In genomic region chr14:10655842-10656241, GRCm38 (mm10) we compare ENCODE assay signal across 15 mouse cellular contexts.
DNase-seq lines count a peak whose midpoint lies in the region; ATAC-seq lines count a peak whose summit lies in the region.
"Had no signal": no experiment of that assay in that cellular context is flagged by ENCODE, and none has a peak within 500 bp of the region (broad histone marks: within the 10 kb centered on the region; RNA-seq: fewer than 3 reads in every experiment).

No protein-coding gene starts in this region.

- H3K4me3 ChIP-seq in neural tube, embryonic 11.5 days (ENCODE audit: low read depth, low read length): no peak overlapping the region
- H3K4me3 ChIP-seq: neural tube, embryonic 15.5 days had no signal

- H3K4me2 ChIP-seq in neural tube, embryonic 11.5 days (ENCODE audit: low read depth): no peak overlapping the region
- H3K4me2 ChIP-seq: midbrain, embryonic 11.5 days; neural tube, embryonic 15.5 days had no signal

- H3K27me3 ChIP-seq in neural tube, embryonic 11.5 days (ENCODE audit: control insufficient read depth, insufficient read depth, low read length): no peaks in the 10 kb centered on the region
- H3K27me3 ChIP-seq: neural tube, embryonic 15.5 days had no signal

- no peaks in the 10 kb centered on the region for H3K36me3 ChIP-seq in neural tube, embryonic 11.5 days (ENCODE audit: control insufficient read depth, insufficient read depth, low read length)
- H3K36me3 ChIP-seq: G1E; neural tube, embryonic 15.5 days had no signal

- no peak for ATAC-seq in cerebellum, adult (ENCODE audit: insufficient number of reproducible peaks, low FRiP score, low TSS enrichment)
- ATAC-seq in neural tube, embryonic 11.5 days (ENCODE audit: insufficient read depth, low FRiP score, low TSS enrichment): no peak
- ATAC-seq: inflammation-experienced regulatory T-cells, adult 6 months had no signal

- H3K27ac ChIP-seq in neural tube, embryonic 11.5 days (ENCODE audit: low read depth, low read length): no peak overlapping the region
- H3K27ac ChIP-seq: neural tube, embryonic 15.5 days had no signal

- H3K4me1 ChIP-seq in neural tube, embryonic 11.5 days (ENCODE audit: control insufficient read depth, insufficient read depth, low read length): no peaks in the 10 kb centered on the region
- H3K4me1 ChIP-seq: neural tube, embryonic 15.5 days had no signal

- H3K9me3 ChIP-seq in neural tube, embryonic 11.5 days (ENCODE audit: control insufficient read depth, low read length): no peaks in the 10 kb centered on the region
- H3K9me3 ChIP-seq: neural tube, embryonic 15.5 days had no signal

- H3K9ac ChIP-seq in neural tube, embryonic 11.5 days (ENCODE audit: low read length): no peak overlapping the region
- H3K9ac ChIP-seq: neural tube, embryonic 15.5 days had no signal

- WGBS in neural tube, embryonic 11.5 days: 57% methylated on average over 3 of the region's 3 CpGs

- peak; percentile 22 for DNase-seq in cerebellum, adult 11-12 months
- peak; percentile 13 for DNase-seq in neural tube, embryonic 11.5 days (ENCODE audit: low spot score)
- DNase-seq in neural tube, embryonic 10.5 days (ENCODE audit: extremely low spot score, low spot score): no peak
- peak; percentile 9 for DNase-seq in heart, postnatal 4 days
- DNase-seq in kidney, postnatal 36 days: peak; percentile 27 to 35
- no peak for DNase-seq in spleen, postnatal 10 days (ENCODE audit: low spot score in 2 of 2)
- no peak for DNase-seq in lung, postnatal 10 days
- DNase-seq: lung, adult 18-20 months; spleen, adult 18-20 months; thymus, postnatal 25 days had no signal

Comparison
In these comparisons a context has a peak if more than half of its experiments do, and no peak if none do; other contexts are left out.
1. DNase-seq: peak in cerebellum, adult 11-12 months (single experiment), neural tube, embryonic 11.5 days (single experiment), heart, postnatal 4 days (single experiment) and kidney, postnatal 36 days (2 of 2); none in neural tube, embryonic 10.5 days (single experiment), spleen, postnatal 10 days (0 of 2) and lung, postnatal 10 days (single experiment).